Mouse (Mus musculus): ENCODE data around the gene 1520401A03Rik. TPM values are rescaled to one million over a fixed set of nuclear protein-coding genes. Genes with fewer than 3 reads are reported as not detected.

1520401A03Rik gene
- polyA plus RNA-seq, 1 experiment from 2014 or later, result 0.16 TPM

DNA sequence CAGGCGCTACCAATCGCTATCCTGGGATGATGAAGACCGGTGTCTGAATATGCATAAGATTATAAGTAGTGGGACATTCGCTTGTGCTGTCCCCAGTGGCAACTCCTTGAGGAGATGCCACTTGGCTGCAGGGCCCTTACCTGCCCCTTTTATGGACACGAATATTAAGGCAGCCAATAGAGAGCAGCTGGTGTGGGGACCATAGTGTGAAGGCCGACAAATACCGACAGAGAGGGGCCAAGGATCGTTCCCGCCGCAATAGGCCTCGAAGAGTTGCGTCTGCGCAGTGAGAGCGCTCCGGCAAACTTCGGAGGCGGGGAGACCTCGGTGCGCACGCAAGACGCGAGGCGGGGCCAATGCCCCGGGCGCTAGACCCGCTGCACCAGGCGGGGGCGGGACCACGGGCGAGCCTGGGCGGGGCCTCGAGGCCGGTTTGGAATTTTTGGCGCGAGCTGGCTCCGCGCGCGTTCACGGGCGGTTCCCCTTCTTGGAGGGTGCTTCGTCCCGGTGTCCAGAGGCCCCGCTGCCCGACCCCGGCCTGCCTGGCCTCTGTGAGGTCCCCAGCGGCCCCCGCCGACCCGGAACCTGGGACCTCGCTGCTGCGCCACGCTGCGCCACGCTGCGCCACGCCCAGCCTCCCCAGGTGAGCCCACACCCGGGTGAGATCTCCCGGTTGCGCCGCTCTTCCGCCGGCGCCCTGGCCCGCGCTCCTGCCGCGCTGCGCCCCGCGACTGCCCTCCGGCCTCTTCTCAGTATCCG is 3.6 kb upstream of the 1520401A03Rik start, which contains the start of gene Pkmyt1:
Gene Pkmyt1 (plus strand): TSS at position 338 of the 759 bp plus-strand sequence.
- DNase-seq (ENCODE audit: low spot score), result peak; percentile 97
- no peaks in the 10 kb centered on the region for H3K36me3 ChIP-seq (ENCODE audit: control insufficient read depth, insufficient read depth, low read length)
- peak within 1 kb of the TSS; percentile 74 for H3K9ac ChIP-seq (ENCODE audit: low read length)
- peak within 1 kb of the TSS; percentile 83 for H3K27ac ChIP-seq (replicated peaks)
- no peaks in the 10 kb centered on the region for H3K27me3 ChIP-seq (ENCODE audit: control insufficient read depth, insufficient read depth, low read length)
- peak within 1 kb of the TSS; percentile 88 for H3K4me3 ChIP-seq (ENCODE audit: low read depth, low read length)
- no peaks in the 10 kb centered on the region for H3K4me1 ChIP-seq (replicated peaks; ENCODE audit: control insufficient read depth, insufficient read depth)
- 1% methylated on average over 70 of the region's 73 CpGs for WGBS
- H3K4me2 ChIP-seq (replicated peaks; ENCODE audit: low read depth), result peak within 1 kb of the TSS; percentile 78
- H3K9me3 ChIP-seq (ENCODE audit: control insufficient read depth, low read length), result no peaks in the 10 kb centered on the region
- ATAC-seq (ENCODE audit: low FRiP score, low TSS enrichment), result peak; percentile 94
- TF ChIP-seq EP300 (optimal IDR thresholded peaks at IDR 0.05), result no peak
- no peak for TF ChIP-seq CTCF (IDR thresholded peaks at IDR 0.05; ENCODE audit: low read depth)

DNA sequence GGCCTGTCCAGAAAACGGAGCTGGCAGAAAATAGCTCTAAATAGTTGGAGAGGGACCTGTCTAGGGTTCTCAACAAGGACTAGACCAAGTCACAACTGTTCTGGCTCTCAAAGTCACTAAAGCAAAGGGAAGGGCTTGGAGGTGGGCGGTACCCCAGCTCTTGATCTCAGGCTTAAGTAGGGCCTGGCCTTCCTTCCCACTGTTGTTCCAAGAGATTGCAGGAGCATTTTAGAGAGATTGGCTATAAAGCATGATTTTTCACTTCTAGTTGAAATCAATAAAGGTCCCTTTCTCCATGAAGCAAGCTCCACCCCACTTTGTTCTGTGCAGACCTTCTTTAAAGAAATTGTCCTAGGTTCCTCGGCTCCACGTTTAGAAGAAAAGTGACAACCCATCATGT is 2.9 kb upstream of the 1520401A03Rik start:
- DNase-seq (ENCODE audit: low spot score) (no peak), ATAC-seq (ENCODE audit: low FRiP score, low TSS enrichment) (no peak)
- no peaks in the 10 kb centered on the region for H3K9me3 ChIP-seq (ENCODE audit: control insufficient read depth, low read length)
- H3K9ac ChIP-seq (ENCODE audit: low read length), result peak overlapping the region; percentile 28
- H3K36me3 ChIP-seq (ENCODE audit: control insufficient read depth, insufficient read depth, low read length), result no peaks in the 10 kb centered on the region
- peak overlapping the region; percentile 88; the same call in 1 of the 2 replicates for H3K4me3 ChIP-seq (ENCODE audit: low read depth, low read length)
- TF ChIP-seq EP300 (optimal IDR thresholded peaks at IDR 0.05), result no peak
- TF ChIP-seq CTCF (IDR thresholded peaks at IDR 0.05; ENCODE audit: low read depth), result no peak
- no peaks in the 10 kb centered on the region for H3K27me3 ChIP-seq (ENCODE audit: control insufficient read depth, insufficient read depth, low read length)
- 54% methylated on average over 4 of the region's 4 CpGs for WGBS
- H3K4me2 ChIP-seq (replicated peaks; ENCODE audit: low read depth), result peak overlapping the region; percentile 78
- peak overlapping the region; percentile 24 for H3K27ac ChIP-seq (replicated peaks)
- no peaks in the 10 kb centered on the region for H3K4me1 ChIP-seq (replicated peaks; ENCODE audit: control insufficient read depth, insufficient read depth)

DNA sequence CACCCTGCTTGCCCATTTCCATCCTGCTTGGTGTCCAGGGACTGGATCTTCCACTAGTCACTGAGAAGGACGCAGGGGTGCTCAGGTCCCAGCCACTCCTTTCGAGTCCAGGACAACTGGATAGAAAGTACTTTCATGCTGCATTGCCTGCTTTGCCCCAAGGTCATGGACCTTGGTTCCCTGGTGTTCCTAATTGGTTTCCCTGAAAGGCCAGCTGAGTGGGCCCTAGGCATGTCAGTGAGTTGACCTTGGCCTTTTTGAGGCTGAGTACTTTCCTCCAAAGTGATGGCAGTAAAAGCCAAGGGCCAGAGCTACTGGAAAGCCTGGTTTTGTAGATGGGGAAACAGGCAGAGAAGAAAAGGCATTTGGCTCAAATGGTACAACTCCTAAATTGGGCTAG is 697 bp downstream of the 1520401A03Rik start:
- H3K9ac ChIP-seq (ENCODE audit: low read length), result no peak overlapping the region
- ATAC-seq (ENCODE audit: low FRiP score, low TSS enrichment) (no peak), DNase-seq (ENCODE audit: low spot score) (no peak)
- no peak overlapping the region for H3K27ac ChIP-seq (replicated peaks)
- 97% methylated on average over 2 of the region's 2 CpGs for WGBS
- no peak for TF ChIP-seq CTCF (IDR thresholded peaks at IDR 0.05; ENCODE audit: low read depth)
- TF ChIP-seq EP300 (optimal IDR thresholded peaks at IDR 0.05), result no peak
- H3K4me3 ChIP-seq (ENCODE audit: low read depth, low read length), result no peak overlapping the region
- H3K4me2 ChIP-seq (replicated peaks; ENCODE audit: low read depth), result no peak overlapping the region
- no peaks in the 10 kb centered on the region for H3K36me3 ChIP-seq (ENCODE audit: control insufficient read depth, insufficient read depth, low read length)
- no peaks in the 10 kb centered on the region for H3K4me1 ChIP-seq (replicated peaks; ENCODE audit: control insufficient read depth, insufficient read depth)
- no peaks in the 10 kb centered on the region for H3K27me3 ChIP-seq (ENCODE audit: control insufficient read depth, insufficient read depth, low read length)
- H3K9me3 ChIP-seq (ENCODE audit: control insufficient read depth, low read length), result no peaks in the 10 kb centered on the region

DNA sequence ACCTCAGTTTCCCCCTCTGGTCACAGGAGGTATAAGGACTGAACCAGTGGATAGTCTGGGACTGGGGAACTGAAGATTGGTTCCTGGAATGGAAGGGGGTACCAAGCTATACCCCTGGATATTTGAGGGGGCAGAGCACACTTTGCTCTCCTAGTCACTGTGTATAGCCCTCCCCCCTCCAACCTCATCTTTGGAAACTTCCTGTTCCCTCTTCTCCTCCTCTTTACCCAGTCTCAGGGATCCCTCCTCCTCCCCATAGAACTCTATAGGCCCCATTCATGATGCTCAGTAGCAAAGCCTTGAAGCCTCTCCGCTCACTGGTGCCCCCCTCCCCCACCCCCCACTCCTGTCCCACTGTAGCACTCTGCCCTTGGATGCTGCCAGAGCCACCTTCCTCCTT is 3.1 kb downstream of the 1520401A03Rik start:
- Histone ChIP-seq H3K9ac (ENCODE audit: low read length) (no peak overlapping the region), H3K4me2 (replicated peaks; ENCODE audit: low read depth) (no peak overlapping the region), H3K4me3 (ENCODE audit: low read depth, low read length) (no peak overlapping the region), H3K9me3 (ENCODE audit: control insufficient read depth, low read length) (no peaks in the 10 kb centered on the region), H3K27ac (replicated peaks) (no peak overlapping the region), H3K36me3 (ENCODE audit: control insufficient read depth, insufficient read depth, low read length) (no peaks in the 10 kb centered on the region), H3K4me1 (replicated peaks; ENCODE audit: control insufficient read depth, insufficient read depth) (no peaks in the 10 kb centered on the region), H3K27me3 (ENCODE audit: control insufficient read depth, insufficient read depth, low read length) (no peaks in the 10 kb centered on the region)
- no peak for ATAC-seq (ENCODE audit: low FRiP score, low TSS enrichment)
- no peak for TF ChIP-seq EP300 (optimal IDR thresholded peaks at IDR 0.05)
- TF ChIP-seq CTCF (IDR thresholded peaks at IDR 0.05; ENCODE audit: low read depth), result no peak
- DNase-seq (ENCODE audit: low spot score), result no peak
- WGBS, result 33% methylated on average over 1 of the region's 1 CpGs

GRCm38 (mm10) chr17:23717003-23717402 is 5.6 kb downstream of the 1520401A03Rik start:
- no peaks in the 10 kb centered on the region for H3K27me3 ChIP-seq (ENCODE audit: control insufficient read depth, insufficient read depth, low read length)
- H3K4me1 ChIP-seq (replicated peaks; ENCODE audit: control insufficient read depth, insufficient read depth), result no peaks in the 10 kb centered on the region
- no peak overlapping the region for H3K9ac ChIP-seq (ENCODE audit: low read length)
- TF ChIP-seq CTCF (IDR thresholded peaks at IDR 0.05; ENCODE audit: low read depth) (no peak), EP300 (optimal IDR thresholded peaks at IDR 0.05) (no peak)
- DNase-seq (ENCODE audit: low spot score) (no peak), ATAC-seq (ENCODE audit: low FRiP score, low TSS enrichment) (no peak)
- H3K27ac ChIP-seq (replicated peaks), result no peak overlapping the region
- H3K4me2 ChIP-seq (replicated peaks; ENCODE audit: low read depth), result no peak overlapping the region
- no peaks in the 10 kb centered on the region for H3K36me3 ChIP-seq (ENCODE audit: control insufficient read depth, insufficient read depth, low read length)
- WGBS, result 81% methylated on average over 2 of the region's 2 CpGs
- no peaks in the 10 kb centered on the region for H3K9me3 ChIP-seq (ENCODE audit: control insufficient read depth, low read length)
- no peak overlapping the region for H3K4me3 ChIP-seq (ENCODE audit: low read depth, low read length)

DNA sequence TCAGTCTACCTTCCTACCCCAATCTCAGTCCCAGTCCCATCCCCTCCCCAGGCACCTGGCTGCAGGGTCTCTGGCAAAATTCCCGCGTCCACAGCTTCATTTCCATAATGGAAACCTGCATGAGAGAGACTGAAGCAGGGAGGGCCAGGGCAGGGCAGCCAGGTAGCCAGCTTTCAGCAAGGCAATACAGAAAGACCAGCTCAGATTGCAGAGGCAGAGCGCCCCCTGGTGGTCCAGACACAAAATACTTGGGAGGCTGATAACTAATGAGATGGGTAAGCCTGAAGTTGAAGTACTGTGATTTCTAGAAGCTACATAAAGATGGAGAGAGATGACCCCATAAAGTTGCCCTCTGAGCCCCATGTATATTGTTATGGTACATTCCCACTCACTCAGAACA is 16.4 kb downstream of the 1520401A03Rik start:
- 3% methylated on average over 3 of the region's 3 CpGs for WGBS
- Histone ChIP-seq H3K9me3 (ENCODE audit: control insufficient read depth, low read length) (no peaks in the 10 kb centered on the region), H3K4me3 (ENCODE audit: low read depth, low read length) (no peak overlapping the region), H3K27me3 (ENCODE audit: control insufficient read depth, insufficient read depth, low read length) (no peaks in the 10 kb centered on the region), H3K4me2 (replicated peaks; ENCODE audit: low read depth) (no peak overlapping the region), H3K9ac (ENCODE audit: low read length) (no peak overlapping the region), H3K36me3 (ENCODE audit: control insufficient read depth, insufficient read depth, low read length) (no peaks in the 10 kb centered on the region), H3K27ac (replicated peaks) (no peak overlapping the region), H3K4me1 (replicated peaks; ENCODE audit: control insufficient read depth, insufficient read depth) (no peaks in the 10 kb centered on the region)
- no peak for TF ChIP-seq EP300 (optimal IDR thresholded peaks at IDR 0.05)
- TF ChIP-seq CTCF (IDR thresholded peaks at IDR 0.05; ENCODE audit: low read depth), result peak; percentile 92
- ATAC-seq (ENCODE audit: low FRiP score, low TSS enrichment), result peak; percentile 82
- DNase-seq (ENCODE audit: low spot score), result peak; percentile 84
